Mouse (Mus musculus): ENCODE data around the gene Oprd1. TPM values are rescaled to one million over a fixed set of nuclear protein-coding genes. Genes with fewer than 3 reads are reported as not detected.

The Oprd1 gene
- polyA plus RNA-seq, 1 experiment from 2014 or later, result 0.08 TPM

DNA sequence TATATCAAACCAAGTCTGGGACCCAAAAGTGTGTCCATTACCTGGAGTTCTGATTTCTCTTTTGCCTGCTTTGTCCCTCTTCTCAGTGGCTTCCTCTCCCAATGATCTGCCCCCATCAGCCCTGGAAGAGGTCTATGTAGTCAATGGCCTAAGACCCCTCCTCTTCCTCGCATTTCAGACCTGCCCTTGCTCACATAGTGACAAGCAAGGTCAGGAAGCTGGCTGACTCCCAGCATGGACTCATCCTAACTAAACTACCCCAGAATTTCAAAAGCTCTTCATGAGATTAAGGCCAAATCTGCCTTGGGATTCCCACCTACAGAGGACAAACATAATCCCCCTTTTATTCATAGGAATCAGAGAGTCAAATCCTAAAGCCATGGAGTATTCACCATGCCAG, 68.5 kb downstream of the Oprd1 start:
- no peak for ATAC-seq (ENCODE audit: low FRiP score)
- H3K4me3 ChIP-seq, result peak overlapping the region; percentile 78; the same call in 1 of the 2 replicates

DNA sequence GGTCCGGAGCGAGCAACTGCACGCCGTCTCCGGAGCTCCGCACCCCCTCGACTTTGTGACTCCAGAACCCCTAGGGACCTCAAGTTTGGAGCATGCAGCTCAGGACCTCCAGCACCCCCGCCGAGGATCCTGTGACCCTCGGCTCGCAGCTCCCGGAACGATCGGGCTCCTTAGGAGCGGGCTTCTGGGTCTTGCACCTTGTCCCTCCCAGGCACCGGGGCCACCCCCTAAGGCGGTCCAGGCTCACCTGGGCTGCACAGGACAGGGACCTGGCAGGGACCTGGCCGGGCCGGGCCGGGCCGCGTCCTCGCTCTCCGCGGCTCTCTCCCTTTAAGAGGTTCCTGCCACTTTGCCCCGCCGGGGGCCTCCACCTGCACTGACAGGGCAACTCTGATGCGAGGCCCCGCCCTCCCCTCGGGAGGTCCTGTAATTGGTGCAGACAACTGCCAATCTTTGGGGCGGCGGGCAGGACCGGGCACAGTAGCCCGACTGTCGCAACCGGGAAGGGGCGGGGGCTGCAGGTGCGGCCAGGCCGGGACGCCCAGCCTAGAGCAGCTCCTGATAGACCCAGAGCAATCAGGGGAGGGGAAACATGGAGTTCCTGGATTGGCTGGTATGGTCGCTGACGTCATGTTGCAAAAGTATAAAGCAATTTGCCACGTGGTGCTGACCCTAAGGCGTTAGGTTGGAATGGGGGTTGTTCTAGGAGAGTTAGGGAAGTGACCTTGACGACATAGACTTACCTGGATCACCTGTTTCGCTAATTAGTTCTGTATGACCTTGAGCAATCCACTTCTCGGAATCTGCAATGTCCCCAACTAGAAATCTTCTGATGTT, 69.1 kb downstream of the Oprd1 start, which contains the start of gene Epb41:
Gene Epb41 (minus strand): TSS at position 389 of the 837 bp plus-strand sequence.
- peak within 1 kb of the TSS; percentile 99 for H3K4me2 ChIP-seq (replicated peaks)
- ATAC-seq (ENCODE audit: low FRiP score), result peak; percentile 92
- peak within 1 kb of the TSS; percentile 78 for H3K4me3 ChIP-seq
- 2% methylated on average over 47 of the region's 47 CpGs for WGBS
- H3K27me3 ChIP-seq, result peaks cover 11% of the 10 kb centered on the region
- peaks cover 24% of the 10 kb centered on the region for H3K4me1 ChIP-seq
- no peaks in the 10 kb centered on the region for H3K9me3 ChIP-seq (replicated peaks)
- H3K36me3 ChIP-seq, result no peaks in the 10 kb centered on the region
- peak within 1 kb of the TSS; percentile 17; the same call in 1 of the 2 replicates for H3K27ac ChIP-seq
- H3K9ac ChIP-seq, result peak within 1 kb of the TSS; percentile 71

More for the DNA sequence above, 68.5 kb downstream of the Oprd1 start:
- Histone ChIP-seq H3K9ac (no peak overlapping the region), H3K27ac (no peak overlapping the region), H3K4me2 (replicated peaks) (peak overlapping the region; percentile 99; the same call in 1 of the 2 replicates), H3K9me3 (replicated peaks) (no peaks in the 10 kb centered on the region), H3K36me3 (no peaks in the 10 kb centered on the region), H3K4me1 (peaks cover 24% of the 10 kb centered on the region), H3K27me3 (peaks cover 11% of the 10 kb centered on the region)
- WGBS, result 45% methylated on average over 1 of the region's 1 CpGs

DNA sequence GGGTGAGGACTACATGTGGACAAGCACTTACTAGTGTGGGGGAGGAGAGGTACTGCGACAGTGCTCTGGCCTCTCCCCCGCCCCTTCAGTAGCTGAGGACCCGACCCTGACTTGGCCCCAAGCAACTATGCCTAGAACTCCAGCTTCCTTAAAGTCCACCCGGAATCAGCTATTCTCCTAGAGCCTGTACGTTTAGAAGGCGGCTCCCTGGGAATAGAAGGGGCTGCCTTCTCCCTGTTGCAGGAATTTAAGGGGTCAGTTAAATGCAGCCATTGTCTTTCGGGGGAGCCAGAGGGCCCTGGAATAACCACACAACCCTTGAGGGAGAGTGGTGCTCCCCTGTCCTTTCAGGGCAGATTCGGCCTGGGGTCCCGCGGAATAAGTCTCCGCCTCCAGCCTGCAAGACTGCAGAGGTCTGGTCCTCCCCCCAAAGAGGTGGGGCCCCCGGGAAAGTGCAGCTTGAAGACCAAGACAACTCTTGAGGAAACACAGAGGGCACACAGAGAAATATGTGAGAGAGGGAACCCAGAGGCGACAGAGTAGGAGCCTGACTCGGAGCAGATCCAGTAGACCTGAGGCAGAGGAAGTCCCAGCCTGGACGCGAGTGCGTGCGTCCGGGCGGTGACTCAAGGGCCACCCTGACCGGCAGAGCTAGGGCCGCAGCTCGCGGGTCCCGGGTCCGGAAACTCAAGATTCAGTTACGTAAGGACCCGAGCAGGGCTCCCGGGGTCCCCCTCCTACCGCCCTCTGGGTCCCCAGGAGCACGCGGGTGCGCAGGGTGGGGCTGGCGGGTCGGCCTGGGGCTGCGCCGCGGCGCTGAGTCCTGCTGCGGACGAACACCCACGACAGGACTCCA, 70.0 kb downstream of the Oprd1 start, which contains the start of gene Gm10300:
Gene Gm10300 (plus strand): TSS at position 621 of the 856 bp plus-strand sequence.
- Histone ChIP-seq H3K9ac (peak within 1 kb of the TSS; percentile 71), H3K4me2 (replicated peaks) (peak within 1 kb of the TSS; percentile 99), H3K4me1 (peaks cover 24% of the 10 kb centered on the region), H3K4me3 (peak within 1 kb of the TSS; percentile 78), H3K9me3 (replicated peaks) (no peaks in the 10 kb centered on the region), H3K36me3 (no peaks in the 10 kb centered on the region), H3K27me3 (peaks cover 11% of the 10 kb centered on the region), H3K27ac (peak within 1 kb of the TSS; percentile 17; the same call in 1 of the 2 replicates)
- peak; percentile 53 for ATAC-seq (ENCODE audit: low FRiP score)
- WGBS, result 1% methylated on average over 42 of the region's 42 CpGs

DNA sequence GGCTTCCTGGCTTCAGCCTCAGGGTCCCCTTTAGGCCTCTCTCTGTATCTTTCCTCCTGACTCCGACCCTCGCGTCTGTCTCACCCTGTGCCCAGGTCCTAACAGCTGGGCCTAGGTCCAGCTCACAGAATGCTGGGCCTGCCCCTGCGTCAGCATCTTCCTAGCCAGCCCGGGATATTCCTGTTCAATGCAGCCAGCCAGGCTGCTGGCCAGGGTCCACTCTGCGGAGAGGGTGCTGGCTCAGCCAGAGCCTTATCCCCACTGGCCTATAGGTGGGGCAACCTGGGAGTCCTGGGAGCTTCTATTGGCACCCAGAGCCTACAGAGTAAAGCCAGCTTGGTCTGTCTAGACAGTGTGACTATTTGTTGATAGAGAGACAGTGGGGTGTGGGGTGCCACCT, 71.3 kb downstream of the Oprd1 start:
- H3K9me3 ChIP-seq (replicated peaks), result no peaks in the 10 kb centered on the region
- no peak for ATAC-seq (ENCODE audit: low FRiP score)
- peaks cover 11% of the 10 kb centered on the region for H3K27me3 ChIP-seq
- H3K9ac ChIP-seq, result no peak overlapping the region
- no peak overlapping the region for H3K4me3 ChIP-seq
- H3K36me3 ChIP-seq, result no peaks in the 10 kb centered on the region
- no peak overlapping the region for H3K27ac ChIP-seq
- peaks cover 24% of the 10 kb centered on the region for H3K4me1 ChIP-seq
- no peak overlapping the region for H3K4me2 ChIP-seq (replicated peaks)
- WGBS, result 70% methylated on average over 6 of the region's 6 CpGs

DNA sequence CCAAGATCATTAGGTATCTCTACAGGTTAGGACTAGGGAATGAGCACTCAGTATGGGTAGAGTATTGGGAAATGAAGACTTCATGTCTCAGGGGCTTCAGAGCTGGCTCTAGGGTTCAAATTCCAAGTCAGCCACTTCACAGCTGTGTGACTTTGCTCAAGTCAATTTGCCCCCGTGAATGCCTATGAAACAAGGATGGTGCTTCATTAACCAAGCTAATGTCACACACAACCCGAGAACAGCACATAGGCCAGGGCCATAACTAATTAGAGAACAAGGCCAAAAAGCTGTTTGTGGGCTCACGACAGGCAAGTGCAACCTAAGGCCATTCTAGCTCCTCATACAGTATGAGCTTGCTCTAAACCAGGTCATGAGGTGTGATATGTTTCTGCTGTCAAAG, 72.1 kb downstream of the Oprd1 start:
- H3K36me3 ChIP-seq, result no peaks in the 10 kb centered on the region
- no peak overlapping the region for H3K27ac ChIP-seq
- peaks cover 24% of the 10 kb centered on the region for H3K4me1 ChIP-seq
- no peak overlapping the region for H3K4me2 ChIP-seq (replicated peaks)
- H3K4me3 ChIP-seq, result no peak overlapping the region
- peaks cover 11% of the 10 kb centered on the region for H3K27me3 ChIP-seq
- no peaks in the 10 kb centered on the region for H3K9me3 ChIP-seq (replicated peaks)
- H3K9ac ChIP-seq, result no peak overlapping the region
- WGBS, result 64% methylated on average over 3 of the region's 3 CpGs
- ATAC-seq (ENCODE audit: low FRiP score), result no peak

DNA sequence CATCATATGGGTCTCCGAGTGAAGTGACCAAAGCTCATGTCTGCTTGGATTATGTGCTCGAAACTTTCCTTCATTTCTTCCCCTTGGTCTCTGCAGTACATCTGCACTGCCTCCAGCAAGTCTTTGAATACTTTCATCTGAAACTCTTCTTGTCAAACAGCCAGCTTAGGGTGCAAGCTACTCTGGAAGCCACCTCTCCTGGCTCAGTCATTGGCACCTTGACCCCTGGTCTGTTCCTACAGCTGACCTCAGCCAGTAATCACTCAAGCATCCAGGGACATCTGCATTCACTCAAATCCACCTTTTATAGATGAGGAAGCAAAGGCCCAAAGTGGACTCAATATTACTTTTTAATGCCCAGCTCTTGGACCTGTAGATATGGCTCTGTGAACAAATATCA, 72.6 kb downstream of the Oprd1 start:
- Histone ChIP-seq H3K27ac (no peak overlapping the region), H3K9ac (no peak overlapping the region), H3K4me1 (peaks cover 24% of the 10 kb centered on the region), H3K27me3 (peaks cover 11% of the 10 kb centered on the region), H3K4me3 (no peak overlapping the region), H3K4me2 (replicated peaks) (no peak overlapping the region), H3K36me3 (no peaks in the 10 kb centered on the region), H3K9me3 (replicated peaks) (no peaks in the 10 kb centered on the region)
- WGBS, result 92% methylated on average over 2 of the region's 2 CpGs
- no peak for ATAC-seq (ENCODE audit: low FRiP score)

DNA sequence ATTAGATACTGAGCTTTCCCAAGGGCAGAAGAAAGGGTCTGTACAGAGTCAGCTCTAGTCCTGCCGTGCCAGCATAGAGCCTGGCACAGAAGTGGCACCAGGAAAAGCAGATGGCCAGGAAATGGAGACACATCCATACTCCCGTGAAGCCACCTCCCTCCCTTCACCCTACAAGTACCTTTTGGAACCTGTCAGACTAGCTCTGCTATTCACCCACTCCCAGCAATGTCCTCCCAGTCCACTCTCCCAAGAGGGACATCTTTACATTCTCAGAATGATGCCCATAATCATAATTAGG, 76.4 kb downstream of the Oprd1 start:
- Histone ChIP-seq H3K27me3 (peaks cover under 1% of the 10 kb centered on the region), H3K4me3 (no peak overlapping the region), H3K9ac (no peak overlapping the region), H3K4me1 (peaks cover 8% of the 10 kb centered on the region), H3K9me3 (replicated peaks) (no peaks in the 10 kb centered on the region), H3K4me2 (replicated peaks) (no peak overlapping the region), H3K27ac (no peak overlapping the region), H3K36me3 (no peaks in the 10 kb centered on the region)
- WGBS, result 79% methylated on average over 2 of the region's 2 CpGs
- ATAC-seq (ENCODE audit: low FRiP score), result no peak

DNA sequence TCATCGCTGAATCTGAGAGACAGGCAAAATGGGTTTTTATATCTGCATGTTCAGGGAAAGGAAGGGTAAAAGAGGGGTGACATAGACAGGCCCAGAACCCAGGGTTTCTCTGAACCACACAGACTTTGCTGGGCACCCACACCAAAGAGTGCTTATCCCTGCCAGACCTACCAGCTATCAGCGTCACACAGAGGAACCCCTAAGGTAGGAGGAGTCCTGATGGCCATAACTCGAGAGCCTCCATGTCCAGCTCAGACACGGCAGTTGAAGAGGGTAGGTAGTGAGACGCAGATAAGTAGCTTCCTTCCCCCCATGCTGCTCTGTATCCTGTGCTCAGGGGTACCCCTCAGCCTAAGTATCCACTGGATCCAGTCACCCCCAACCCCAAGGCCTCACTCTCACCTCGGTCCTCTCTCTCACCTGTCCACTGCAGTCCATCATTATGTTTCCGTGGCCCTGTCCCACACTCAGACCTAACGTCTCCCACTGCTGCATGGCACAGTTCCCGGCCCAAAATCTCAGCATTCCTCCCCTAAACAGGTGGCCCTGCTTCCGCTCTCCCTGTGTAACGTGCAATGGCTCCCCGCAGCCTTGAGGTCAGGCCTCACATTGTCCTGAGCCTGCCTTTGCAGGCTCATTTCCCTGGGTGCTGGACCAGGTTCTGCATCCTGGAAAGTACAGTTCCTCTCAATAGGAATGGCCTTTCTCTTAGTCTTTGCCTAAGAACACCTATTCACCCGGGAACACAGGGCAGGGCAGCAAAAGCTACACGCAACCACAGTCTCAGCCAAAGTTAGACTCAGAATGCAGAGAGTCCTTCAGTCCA, 77.0 kb downstream of the Oprd1 start:
- Histone ChIP-seq H3K9ac (no peak overlapping the region), H3K27me3 (no peaks in the 10 kb centered on the region), H3K27ac (no peak overlapping the region), H3K4me1 (peaks cover 9% of the 10 kb centered on the region), H3K4me3 (no peak overlapping the region), H3K4me2 (replicated peaks) (no peak overlapping the region), H3K9me3 (replicated peaks) (no peaks in the 10 kb centered on the region), H3K36me3 (no peaks in the 10 kb centered on the region)
- WGBS, result 87% methylated on average over 14 of the region's 14 CpGs
- no peak for ATAC-seq (ENCODE audit: low FRiP score)

DNA sequence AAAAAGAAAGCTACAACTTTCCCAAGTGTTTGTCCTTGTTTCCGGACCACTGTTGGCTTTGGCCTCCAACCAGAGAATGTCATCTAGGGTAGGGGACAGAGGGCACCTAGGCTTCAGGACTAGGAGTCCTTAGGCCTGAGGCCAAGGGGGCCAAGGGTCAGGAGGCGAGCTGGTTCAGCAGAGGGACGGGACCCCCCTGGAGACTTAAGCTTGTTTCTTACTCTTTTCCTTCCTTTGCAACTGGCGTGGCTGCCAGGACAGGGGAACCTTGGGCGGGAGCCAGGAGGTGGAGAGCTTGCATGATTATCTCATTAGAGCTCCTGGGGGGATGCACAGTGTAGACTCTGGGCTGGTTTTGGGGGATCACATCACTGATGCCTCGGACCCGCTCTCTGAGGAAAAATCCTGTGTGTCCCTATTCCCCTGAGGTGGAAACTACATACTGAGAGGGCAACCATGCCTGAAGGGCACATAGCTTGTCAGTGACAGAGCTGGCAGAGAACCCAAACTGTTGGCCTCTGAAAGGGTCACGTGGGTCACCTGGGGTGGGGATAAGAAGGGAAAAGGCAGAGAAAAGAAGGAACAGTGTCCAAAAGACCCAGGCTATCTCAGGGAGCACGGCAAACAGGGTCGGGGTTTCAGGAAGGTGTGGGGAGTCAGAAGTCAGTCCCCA, 78.0 kb downstream of the Oprd1 start:
- Histone ChIP-seq H3K4me1 (peaks cover 11% of the 10 kb centered on the region), H3K9me3 (replicated peaks) (no peaks in the 10 kb centered on the region), H3K9ac (no peak overlapping the region; the same call in 1 of the 2 replicates), H3K4me2 (replicated peaks) (no peak overlapping the region), H3K27ac (no peak overlapping the region), H3K4me3 (no peak overlapping the region), H3K27me3 (no peaks in the 10 kb centered on the region), H3K36me3 (no peaks in the 10 kb centered on the region)
- WGBS, result 64% methylated on average over 10 of the region's 10 CpGs
- ATAC-seq (ENCODE audit: low FRiP score), result no peak

DNA sequence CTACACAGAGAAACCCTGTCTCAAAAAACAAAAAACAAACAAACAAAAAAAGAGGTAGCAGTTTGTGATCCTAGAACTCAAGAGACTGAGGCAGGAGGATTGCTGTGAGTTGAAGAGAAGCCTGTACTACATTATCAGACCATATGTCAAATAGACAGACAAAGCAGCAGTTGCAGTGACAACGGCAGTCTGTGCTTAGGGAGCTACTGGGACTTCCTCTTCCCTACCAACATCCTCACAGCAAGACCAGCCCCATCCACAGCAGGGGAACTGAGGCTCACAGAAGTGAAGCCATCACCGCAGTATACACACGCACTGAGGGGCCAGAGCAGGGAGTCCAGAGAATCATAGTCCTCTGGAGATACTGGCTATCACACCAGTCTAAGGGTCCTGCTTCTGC, 78.7 kb downstream of the Oprd1 start:
- Histone ChIP-seq H3K4me3 (no peak overlapping the region), H3K4me2 (replicated peaks) (no peak overlapping the region), H3K9ac (no peak overlapping the region), H3K27me3 (no peaks in the 10 kb centered on the region), H3K27ac (no peak overlapping the region), H3K36me3 (no peaks in the 10 kb centered on the region), H3K9me3 (replicated peaks) (no peaks in the 10 kb centered on the region), H3K4me1 (peaks cover 11% of the 10 kb centered on the region)
- 72% methylated on average over 3 of the region's 3 CpGs for WGBS
- no peak for ATAC-seq (ENCODE audit: low FRiP score)

DNA sequence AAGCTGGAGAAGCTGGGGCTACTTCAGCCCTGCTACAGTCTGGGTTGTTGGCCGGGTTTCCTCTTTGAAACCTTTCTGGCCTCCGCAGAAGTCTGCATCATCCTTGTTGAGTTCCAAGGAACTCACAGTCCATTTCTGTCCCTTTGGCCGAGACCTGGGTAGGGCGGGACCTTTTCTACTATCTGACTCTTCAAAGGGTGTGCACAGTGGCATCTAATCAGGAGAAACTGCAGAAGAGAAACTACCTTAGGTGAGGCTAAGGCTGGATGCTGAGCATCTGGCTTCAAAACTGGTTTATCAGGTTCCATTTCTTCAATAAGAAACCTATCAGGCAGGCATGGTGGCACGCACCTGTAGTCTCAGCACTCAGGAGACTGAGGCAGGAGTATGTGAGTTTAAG, 79.7 kb downstream of the Oprd1 start:
- no peaks in the 10 kb centered on the region for H3K9me3 ChIP-seq (replicated peaks)
- no peak overlapping the region for H3K4me2 ChIP-seq (replicated peaks)
- H3K36me3 ChIP-seq, result no peaks in the 10 kb centered on the region
- peaks cover 11% of the 10 kb centered on the region for H3K4me1 ChIP-seq
- ATAC-seq (ENCODE audit: low FRiP score), result no peak
- H3K27me3 ChIP-seq, result no peaks in the 10 kb centered on the region
- no peak overlapping the region for H3K4me3 ChIP-seq
- H3K9ac ChIP-seq, result no peak overlapping the region
- 88% methylated on average over 5 of the region's 5 CpGs for WGBS
- H3K27ac ChIP-seq, result no peak overlapping the region

Measured in hindbrain, embryonic 12.5 days (tissue).